Mouse (Mus musculus) erythroblast, embryonic 14.5 days (primary cell): ENCODE measurements around the gene Wasf3.

Source experiments
- GATA1 ChIP-seq: IDR thresholded peaks from 2 replicates; pipeline ENCODE4 v1.6.1; 2012; ENCODE audit warnings: low read length, inconsistent platforms, mixed read lengths
- TAL1 ChIP-seq: IDR thresholded peaks from 3 replicates; pipeline ENCODE4 v1.6.1; 2012; ENCODE audit warnings: low read length, inconsistent platforms, mixed read lengths

GRCm38 (mm10) chr5:146349183-146349582 is 35.6 kb upstream of the Wasf3 start:
- no peak for TF ChIP-seq TAL1
- no peak for TF ChIP-seq GATA1
